Mouse (Mus musculus) gastrocnemius, postnatal 14 days (tissue): Measurements from ENCODE around the gene Lactbl1. TPM values are rescaled to one million over a fixed set of nuclear protein-coding genes. Genes with fewer than 3 reads are reported as not detected.
A peak's percentile ranks its signal among the peaks of the same experiment; 100 is the strongest.

Source experiments
- DNase-seq: peaks from one replicate; pipeline ENCODE4 v3.0.0; 2021; ENCODE audit warnings: mixed read lengths
- intact Hi-C: fragments of 180-260 bp; cut with DNase I; formaldehyde crosslinking; loops from one replicate; pipeline ENCODE4 v1.15.1; 2025; ENCODE audit warnings: low total_unique reads
- total RNA-seq, 2 experiments: library from RNA; stranded (reverse); gene quantifications; 2 replicates each; pipeline ENCODE4 v1.2.3; 2021

Lactbl1 gene
- total RNA-seq, 2 experiments from 2014 or later: not detected

DNA sequence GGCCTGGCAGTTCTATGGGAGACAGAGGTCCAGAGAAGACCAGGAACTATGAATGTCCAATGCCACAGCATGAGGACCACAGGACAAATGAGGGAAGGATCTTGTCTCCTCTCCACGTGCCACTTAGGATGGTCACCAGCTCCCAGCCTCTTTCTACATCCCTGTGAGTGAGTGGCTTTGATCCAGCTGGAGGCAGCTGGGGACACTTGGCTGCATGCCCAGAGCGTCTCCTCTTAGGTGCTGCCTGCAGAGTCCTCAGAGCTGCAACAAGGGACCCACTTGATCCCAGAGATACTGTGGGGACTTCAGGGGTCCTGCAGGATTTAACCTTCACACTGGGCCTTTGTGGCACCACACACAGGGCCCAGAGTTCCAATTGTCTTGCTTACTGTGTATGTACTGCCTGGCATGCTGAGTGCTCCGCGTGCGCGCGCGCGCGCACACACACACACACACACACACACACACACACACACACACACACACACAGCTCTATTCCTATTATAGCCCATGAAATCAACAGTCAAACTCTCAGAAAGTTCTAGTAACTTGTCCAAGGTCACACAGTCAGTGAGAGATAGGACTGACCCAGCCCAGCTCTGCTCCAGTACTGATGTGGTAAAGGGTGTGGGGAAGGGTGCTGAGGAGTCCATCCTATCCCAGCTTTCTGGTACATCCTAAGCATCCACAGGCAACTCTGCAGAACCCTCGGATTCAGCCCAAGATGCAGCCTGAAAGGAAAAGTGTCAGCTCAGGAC lies 9.0 kb downstream of the Lactbl1 start:
- no peak for DNase-seq
- intact Hi-C loops: no loop called here

- no peak for DNase-seq
- intact Hi-C loops: no loop called here
Measured at GRCm38 (mm10) chr4:136635995-136636394, 13.6 kb downstream of the Lactbl1 start.

DNA sequence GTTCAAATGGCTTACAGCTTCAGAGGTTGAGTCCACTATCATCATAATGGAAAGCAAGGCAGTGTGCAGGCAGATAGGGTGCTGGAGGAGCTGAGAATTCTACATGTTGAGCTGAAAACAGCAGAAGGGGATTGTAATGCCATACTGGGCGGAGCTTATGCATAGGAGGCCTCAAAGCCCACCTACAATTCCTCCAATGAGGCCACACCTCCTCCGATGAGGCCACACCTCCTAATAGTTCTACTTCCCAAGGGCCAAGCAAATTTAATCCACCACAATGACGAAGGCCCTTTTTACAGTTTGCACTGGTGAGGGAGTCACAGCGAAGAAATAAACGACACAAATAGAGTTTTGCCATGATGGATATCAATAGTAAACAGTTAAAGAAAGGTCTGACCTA lies 14.1 kb downstream of the Lactbl1 start:
- no peak for DNase-seq
- intact Hi-C loops: no loop called here

- intact Hi-C loops: no loop called here
- no peak for DNase-seq
Measured at GRCm38 (mm10) chr4:136636983-136637562, 14.7 kb downstream of the Lactbl1 start.

- DNase-seq: peak; percentile 20
- intact Hi-C loops: no loop called here
Measured at GRCm38 (mm10) chr4:136637563-136638229, 15.3 kb downstream of the Lactbl1 start.

DNA sequence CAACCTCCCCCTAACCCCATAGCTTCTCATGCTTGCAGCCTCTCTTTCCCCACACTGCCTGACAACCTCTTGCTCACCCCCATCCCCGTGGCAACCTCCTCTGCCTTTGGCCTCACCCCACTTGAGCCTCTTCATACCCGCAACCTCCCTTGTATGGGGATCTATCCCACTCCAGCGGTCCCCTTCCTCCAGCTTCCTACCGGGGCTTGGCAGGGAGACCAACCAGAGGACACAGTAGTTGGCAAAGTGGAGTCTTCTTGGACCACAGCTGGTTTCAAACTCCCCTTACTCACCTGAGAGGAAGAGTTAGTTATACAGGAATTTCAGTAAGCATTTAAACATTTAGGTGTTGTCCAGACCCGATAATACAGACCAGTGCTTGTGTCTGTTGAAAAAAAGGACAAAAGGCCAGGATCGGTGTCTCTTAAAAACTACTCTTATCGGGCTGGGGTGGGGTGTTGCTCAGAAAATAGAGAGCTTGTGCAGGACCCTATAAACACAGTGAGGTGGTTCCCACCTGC lies 15.9 kb downstream of the Lactbl1 start:
- DNase-seq: no peak
- intact Hi-C loops: no loop called here

DNA sequence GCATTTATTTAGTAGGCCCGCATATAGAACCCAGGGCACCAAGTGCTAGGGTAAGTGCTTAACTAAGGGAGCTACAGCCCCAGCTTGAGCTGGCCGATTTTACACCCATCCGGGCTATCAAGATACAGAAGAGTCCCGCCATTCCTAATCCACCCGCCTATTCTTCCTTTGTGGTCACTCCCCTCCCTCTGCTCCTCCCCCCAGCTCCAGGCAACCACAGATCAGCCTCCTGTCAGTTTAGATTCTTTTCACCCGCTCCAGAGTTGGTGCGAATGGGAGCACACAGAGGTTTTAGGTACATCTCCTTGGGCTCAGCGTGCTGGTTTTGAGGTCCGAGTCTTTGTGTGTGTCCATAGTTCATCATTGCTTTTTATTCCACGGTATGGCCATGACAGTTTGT lies 16.5 kb downstream of the Lactbl1 start:
- DNase-seq: no peak
- intact Hi-C loops: no loop called here

- intact Hi-C loops: no loop called here
- DNase-seq: peak; percentile 77
Measured at GRCm38 (mm10) chr4:136648922-136649479, 26.6 kb downstream of the Lactbl1 start.

GRCm38 (mm10) chr4:136649480-136650196 lies 27.2 kb downstream of the Lactbl1 start:
- intact Hi-C loops: loop anchor here (10.0 kb wide), 1 partner anchor 425 kb away; no protein-coding TSS in a partner anchor
- no peak for DNase-seq

GRCm38 (mm10) chr4:136650261-136650660 lies 27.8 kb downstream of the Lactbl1 start:
- no peak for DNase-seq
- intact Hi-C loops: loop anchor here (10.0 kb wide), 1 partner anchor 425 kb away; no protein-coding TSS in a partner anchor

GRCm38 (mm10) chr4:136651357-136651811 lies 29.0 kb downstream of the Lactbl1 start:
- intact Hi-C loops: loop anchor here (10.0 kb wide), 1 partner anchor 423 kb away; no protein-coding TSS in a partner anchor
- no peak for DNase-seq

DNA sequence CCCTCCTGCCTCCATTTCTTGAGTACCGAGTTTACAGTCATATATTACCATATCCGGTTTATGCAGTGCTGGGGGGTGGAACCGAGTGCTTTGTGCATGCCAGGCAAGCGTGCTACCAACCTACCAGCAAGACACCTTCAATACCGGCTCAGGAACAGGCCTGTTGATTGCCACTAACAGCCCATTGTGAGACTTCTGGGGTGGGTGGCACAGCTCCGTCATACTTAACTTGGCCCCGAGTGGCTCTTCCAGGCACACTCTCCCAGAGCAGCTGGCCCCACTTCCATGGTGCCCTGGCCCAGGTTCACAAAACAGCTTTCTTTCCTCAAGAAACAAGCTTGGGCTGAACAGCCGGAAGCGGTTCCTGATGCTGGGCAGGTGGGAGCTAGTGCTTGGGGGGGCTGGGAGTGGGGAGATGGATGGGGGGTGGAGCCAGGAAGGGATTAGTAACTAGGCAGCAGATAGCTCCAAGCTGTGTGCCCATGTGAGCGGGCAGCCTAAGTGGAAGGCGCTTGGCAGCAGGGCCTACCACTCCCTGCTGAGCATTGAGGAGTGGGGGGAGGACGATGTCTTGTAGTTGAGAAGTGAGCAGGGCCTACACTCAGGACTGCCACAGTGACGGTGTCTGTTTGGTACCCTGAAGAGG lies 29.6 kb downstream of the Lactbl1 start:
- no peak for DNase-seq
- intact Hi-C loops: loop anchor here (10.0 kb wide), 1 partner anchor 423 kb away; no protein-coding TSS in a partner anchor

DNA sequence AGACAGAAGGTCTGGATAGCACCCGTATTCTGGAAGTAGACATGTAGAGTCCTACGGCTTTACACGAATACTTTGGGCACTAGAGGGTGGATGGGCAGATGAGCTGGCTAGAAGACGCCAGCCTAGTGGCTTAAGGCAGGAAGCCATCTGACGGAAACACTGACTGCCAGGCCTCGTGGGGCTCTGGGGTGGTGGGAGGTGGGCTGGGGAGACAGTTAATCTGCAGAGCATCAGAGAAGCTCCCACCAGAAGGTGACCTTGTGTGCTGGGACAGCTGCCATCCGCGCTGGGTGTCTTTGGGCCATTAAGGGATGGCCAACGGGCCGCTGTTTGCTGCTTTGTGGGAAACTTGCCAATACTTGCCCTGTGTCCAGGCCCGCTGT lies 30.1 kb downstream of the Lactbl1 start:
- intact Hi-C loops: loop anchor here (10.0 kb wide), 1 partner anchor 422 kb away; no protein-coding TSS in a partner anchor
- DNase-seq: no peak

- DNase-seq: no peak
- intact Hi-C loops: loop anchor here (10.0 kb wide), 1 partner anchor 422 kb away; no protein-coding TSS in a partner anchor
Measured at GRCm38 (mm10) chr4:136653019-136653418, 30.6 kb downstream of the Lactbl1 start.

GRCm38 (mm10) chr4:136653692-136654234 lies 31.3 kb downstream of the Lactbl1 start:
- intact Hi-C loops: loop anchor here (10.0 kb wide), 1 partner anchor 421 kb away; no protein-coding TSS in a partner anchor

DNA sequence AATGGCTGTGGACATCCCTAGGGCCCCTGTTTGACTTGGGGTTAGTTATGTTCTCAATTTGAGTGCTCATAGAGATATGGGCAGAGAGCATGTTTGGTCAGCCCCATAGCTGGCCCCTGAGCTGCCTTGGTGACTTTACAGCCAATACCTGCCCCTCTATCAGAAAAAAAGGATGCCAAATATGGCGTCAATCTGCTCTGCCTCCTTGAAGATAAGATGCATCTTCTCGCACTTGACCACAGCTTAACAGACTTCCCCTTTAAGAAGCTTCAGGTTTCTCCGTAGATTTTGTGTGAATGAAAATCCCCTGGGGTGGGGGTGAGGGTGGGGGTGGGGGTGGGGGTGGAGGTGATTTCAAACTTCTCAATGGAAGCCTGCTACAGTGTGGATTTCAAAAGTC lies 35.5 kb downstream of the Lactbl1 start:
- intact Hi-C loops: loop anchor here (10.0 kb wide), 1 partner anchor 417 kb away; no protein-coding TSS in a partner anchor

More at GRCm38 (mm10) chr4:136653692-136654234, 31.3 kb downstream of the Lactbl1 start:
- no peak for DNase-seq

GRCm38 (mm10) chr4:136665068-136665467 lies 42.6 kb downstream of the Lactbl1 start:
- no peak for DNase-seq
- intact Hi-C loops: no loop called here

More for the DNA sequence above, 35.5 kb downstream of the Lactbl1 start:
- no peak for DNase-seq

DNA sequence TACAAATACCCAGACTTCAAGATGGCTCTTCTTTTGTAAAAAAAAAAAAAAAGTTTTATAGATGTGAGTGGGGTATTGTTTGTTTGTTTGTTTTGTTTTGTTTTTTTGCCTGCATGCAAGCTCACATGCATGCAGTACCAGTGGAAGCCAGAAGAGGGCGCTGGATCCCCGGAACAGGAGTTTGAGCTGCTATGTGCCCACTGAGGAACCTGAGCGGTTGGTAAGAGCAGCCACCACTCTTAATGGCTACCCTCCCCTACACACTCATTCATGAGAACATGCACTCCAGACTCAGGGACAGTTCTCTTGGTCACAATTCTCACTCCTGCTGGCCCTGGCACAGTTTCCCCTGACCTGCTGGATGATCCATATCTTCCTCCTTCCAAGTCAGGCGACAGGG lies 43.6 kb downstream of the Lactbl1 start:
- intact Hi-C loops: no loop called here
- DNase-seq: no peak
